Mouse (Mus musculus): ENCODE results near the gene Ralgps2.

DNA sequence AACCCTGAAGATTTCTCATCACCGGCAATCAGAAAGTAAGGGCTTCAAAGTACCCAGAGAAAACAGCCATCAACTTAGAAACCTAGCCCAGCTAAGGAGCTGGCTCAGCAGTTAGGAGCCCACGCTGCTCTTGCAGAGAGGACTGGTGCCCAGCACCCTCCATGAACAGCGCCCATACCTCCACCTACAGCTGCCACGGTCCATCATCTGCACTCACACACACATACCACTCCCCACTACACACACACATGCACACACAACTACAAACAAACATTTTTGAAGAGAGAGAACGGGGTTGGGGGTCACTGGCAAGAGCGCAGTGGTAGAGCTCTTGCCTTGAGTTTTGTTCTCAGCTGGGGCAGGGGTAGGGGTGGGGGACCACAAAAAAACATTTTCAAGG is 26.2 kb downstream of the Ralgps2 start:
- TF ChIP-seq CTCF (IDR thresholded peaks at IDR 0.05; ENCODE audit: low read depth), result no peak
- no peak for TF ChIP-seq EP300 (optimal IDR thresholded peaks at IDR 0.05)
